Mouse (Mus musculus) adrenal gland, adult 8-10 months (tissue): ENCODE data around the gene Cdv3. TPM values are rescaled to one million over a fixed set of nuclear protein-coding genes. Genes with fewer than 3 reads are reported as not detected.

ENCODE experiments used
- total RNA-seq, 4 experiments: library from RNA; stranded (reverse); gene quantifications; 2 replicates each; pipeline ENCODE4 v1.2.4; 2022

Gene Cdv3
- total RNA-seq, 4 experiments from 2014 or later: 105 to 240 (median 171) TPM

Other genes with a start within 250 kb of the Cdv3 start
- gene Srprb, start 163.7 kb downstream of the Cdv3 start, total RNA-seq: 10 to 100 TPM; 38.6 to 47.5 (median 43.1) TPM
- gene Gm20425, start 135.5 kb downstream of the Cdv3 start, total RNA-seq: 10 to 100 TPM; 14.1 to 20.5 (median 17.7) TPM
- gene Trf, start 135.4 kb downstream of the Cdv3 start, total RNA-seq: 100 to 1,000 TPM; 104 to 194 (median 130) TPM
- 1 to 10 TPM in 2 of 4 experiments, under 1 TPM in 1, not detected in 1; 0.56 to 1.6 (median 1.3) TPM for gene 1300017J02Rik, start 60.8 kb downstream of the Cdv3 start, total RNA-seq
- 10 to 100 TPM; 27.8 to 31.7 (median 29.8) TPM for gene Topbp1, start 60.6 kb downstream of the Cdv3 start, total RNA-seq
- gene Bfsp2, start 114.6 kb upstream of the Cdv3 start, total RNA-seq: not detected